Mouse (Mus musculus): ENCODE data around the gene Slc35d1. TPM values are rescaled to one million over a fixed set of nuclear protein-coding genes. Genes with fewer than 3 reads are reported as not detected.

The Slc35d1 gene
- polyA plus RNA-seq, 1 experiment from 2014 or later, result 11.4 TPM

- Histone ChIP-seq H3K4me2 (no peak overlapping the region), H3K4me1 (peaks cover 5% of the 10 kb centered on the region; the same call in 1 of the 2 replicates), H3K27me3 (no peaks in the 10 kb centered on the region), H3K9ac (no peak overlapping the region), H3K36me3 (peaks cover 3% of the 10 kb centered on the region), H3K4me3 (no peak overlapping the region), H3K27ac (no peak overlapping the region), H3K9me3 (no peaks in the 10 kb centered on the region)
- no peak for ATAC-seq (ENCODE audit: insufficient number of reproducible peaks, low FRiP score, low TSS enrichment, low read depth)
- 78% methylated on average over 6 of the region's 6 CpGs for WGBS
These were observed 1.1 kb upstream of the Slc35d1 start for GRCm38 (mm10) chr4:103216046-103216445.

GRCm38 (mm10) chr4:103214498-103214924 lies 453 bp downstream of the Slc35d1 start:
- Histone ChIP-seq H3K9me3 (no peaks in the 10 kb centered on the region), H3K4me3 (peak overlapping the region; percentile 90), H3K4me1 (peaks cover 5% of the 10 kb centered on the region; the same call in 1 of the 2 replicates), H3K4me2 (peak overlapping the region; percentile 61), H3K27me3 (no peaks in the 10 kb centered on the region), H3K27ac (peak overlapping the region; percentile 99), H3K9ac (peak overlapping the region; percentile 99), H3K36me3 (peaks cover 15% of the 10 kb centered on the region)
- ATAC-seq (ENCODE audit: insufficient number of reproducible peaks, low FRiP score, low TSS enrichment, low read depth), result peak; percentile 57
- under 1% methylated on average over 48 of the region's 48 CpGs for WGBS

- Histone ChIP-seq H3K9me3 (no peaks in the 10 kb centered on the region), H3K27ac (peak overlapping the region; percentile 99), H3K4me2 (peak overlapping the region; percentile 61), H3K4me3 (peak overlapping the region; percentile 90), H3K36me3 (peaks cover 21% of the 10 kb centered on the region), H3K9ac (peak overlapping the region; percentile 99), H3K4me1 (peaks cover 5% of the 10 kb centered on the region; the same call in 1 of the 2 replicates), H3K27me3 (no peaks in the 10 kb centered on the region)
- ATAC-seq (ENCODE audit: insufficient number of reproducible peaks, low FRiP score, low TSS enrichment, low read depth), result 0 out of 2 replicates have a peak, but pooled peaks have one; percentile 30
- WGBS, result 2% methylated on average over 30 of the region's 30 CpGs
These were observed 986 bp downstream of the Slc35d1 start for GRCm38 (mm10) chr4:103213859-103214497.

- WGBS, result 83% methylated on average over 1 of the region's 1 CpGs
- Histone ChIP-seq H3K27me3 (no peaks in the 10 kb centered on the region), H3K4me2 (no peak overlapping the region), H3K4me1 (peaks cover 2% of the 10 kb centered on the region; the same call in 1 of the 2 replicates), H3K9ac (0 out of 2 replicates have a peak overlapping the region, but pooled peaks have one; percentile 4), H3K9me3 (no peaks in the 10 kb centered on the region), H3K27ac (no peak overlapping the region), H3K4me3 (no peak overlapping the region), H3K36me3 (peaks cover 57% of the 10 kb centered on the region)
- no peak for ATAC-seq (ENCODE audit: insufficient number of reproducible peaks, low FRiP score, low TSS enrichment, low read depth)
These were observed 6.4 kb downstream of the Slc35d1 start for GRCm38 (mm10) chr4:103208553-103208952.

- ATAC-seq (ENCODE audit: insufficient number of reproducible peaks, low FRiP score, low TSS enrichment, low read depth), result no peak
- H3K4me1 ChIP-seq, result no peaks in the 10 kb centered on the region
- peaks cover 62% of the 10 kb centered on the region for H3K36me3 ChIP-seq
- H3K27ac ChIP-seq, result no peak overlapping the region
- 87% methylated on average over 2 of the region's 2 CpGs for WGBS
- H3K9me3 ChIP-seq, result no peaks in the 10 kb centered on the region
- H3K9ac ChIP-seq, result no peak overlapping the region
- no peak overlapping the region for H3K4me2 ChIP-seq
- H3K27me3 ChIP-seq, result no peaks in the 10 kb centered on the region
- H3K4me3 ChIP-seq, result no peak overlapping the region
These were observed 11.3 kb downstream of the Slc35d1 start for GRCm38 (mm10) chr4:103203646-103204045.

GRCm38 (mm10) chr4:103200046-103200445 lies 14.9 kb downstream of the Slc35d1 start:
- no peaks in the 10 kb centered on the region for H3K4me1 ChIP-seq
- H3K4me3 ChIP-seq, result no peak overlapping the region
- H3K4me2 ChIP-seq, result no peak overlapping the region
- WGBS, result 86% methylated on average over 1 of the region's 1 CpGs
- H3K27me3 ChIP-seq, result no peaks in the 10 kb centered on the region
- peaks cover 60% of the 10 kb centered on the region for H3K36me3 ChIP-seq
- H3K9me3 ChIP-seq, result no peaks in the 10 kb centered on the region
- H3K9ac ChIP-seq, result no peak overlapping the region
- H3K27ac ChIP-seq, result no peak overlapping the region
- ATAC-seq (ENCODE audit: insufficient number of reproducible peaks, low FRiP score, low TSS enrichment, low read depth), result no peak

GRCm38 (mm10) chr4:103199086-103199485 lies 15.9 kb downstream of the Slc35d1 start:
- H3K4me3 ChIP-seq, result no peak overlapping the region
- H3K36me3 ChIP-seq, result peaks cover 54% of the 10 kb centered on the region
- no peak for ATAC-seq (ENCODE audit: insufficient number of reproducible peaks, low FRiP score, low TSS enrichment, low read depth)
- 55% methylated on average over 4 of the region's 4 CpGs for WGBS
- H3K27ac ChIP-seq, result no peak overlapping the region
- H3K9ac ChIP-seq, result no peak overlapping the region
- no peaks in the 10 kb centered on the region for H3K27me3 ChIP-seq
- no peak overlapping the region for H3K4me2 ChIP-seq
- no peaks in the 10 kb centered on the region for H3K4me1 ChIP-seq
- H3K9me3 ChIP-seq, result no peaks in the 10 kb centered on the region

- ATAC-seq (ENCODE audit: insufficient number of reproducible peaks, low FRiP score, low TSS enrichment, low read depth), result no peak
- H3K27ac ChIP-seq, result no peak overlapping the region
- no peaks in the 10 kb centered on the region for H3K4me1 ChIP-seq
- H3K36me3 ChIP-seq, result peaks cover 62% of the 10 kb centered on the region
- H3K27me3 ChIP-seq, result no peaks in the 10 kb centered on the region
- 79% methylated on average over 8 of the region's 8 CpGs for WGBS
- H3K4me2 ChIP-seq, result no peak overlapping the region
- H3K9me3 ChIP-seq, result no peaks in the 10 kb centered on the region
- no peak overlapping the region for H3K4me3 ChIP-seq
- no peak overlapping the region for H3K9ac ChIP-seq
These were observed 17.6 kb downstream of the Slc35d1 start for GRCm38 (mm10) chr4:103197401-103197800.

GRCm38 (mm10) chr4:103192421-103192820 lies 22.5 kb downstream of the Slc35d1 start:
- no peak overlapping the region for H3K4me3 ChIP-seq
- ATAC-seq (ENCODE audit: insufficient number of reproducible peaks, low FRiP score, low TSS enrichment, low read depth), result no peak
- no peaks in the 10 kb centered on the region for H3K4me1 ChIP-seq
- no peaks in the 10 kb centered on the region for H3K27me3 ChIP-seq
- no peak overlapping the region for H3K4me2 ChIP-seq
- no peaks in the 10 kb centered on the region for H3K9me3 ChIP-seq
- H3K36me3 ChIP-seq, result peaks cover 69% of the 10 kb centered on the region
- 84% methylated on average over 2 of the region's 2 CpGs for WGBS
- no peak overlapping the region for H3K27ac ChIP-seq
- no peak overlapping the region for H3K9ac ChIP-seq

- Histone ChIP-seq H3K36me3 (peaks cover 67% of the 10 kb centered on the region), H3K27ac (no peak overlapping the region), H3K27me3 (no peaks in the 10 kb centered on the region), H3K4me2 (no peak overlapping the region), H3K4me3 (no peak overlapping the region), H3K9me3 (no peaks in the 10 kb centered on the region), H3K4me1 (no peaks in the 10 kb centered on the region), H3K9ac (no peak overlapping the region)
- WGBS, result 69% methylated on average over 8 of the region's 8 CpGs
- no peak for ATAC-seq (ENCODE audit: insufficient number of reproducible peaks, low FRiP score, low TSS enrichment, low read depth)
These were observed 26.0 kb downstream of the Slc35d1 start for GRCm38 (mm10) chr4:103188786-103189640.

GRCm38 (mm10) chr4:103180300-103180888 lies 34.6 kb downstream of the Slc35d1 start:
- Histone ChIP-seq H3K27ac (no peak overlapping the region), H3K4me3 (no peak overlapping the region), H3K4me1 (peaks cover 19% of the 10 kb centered on the region; the same call in 1 of the 2 replicates), H3K9me3 (no peaks in the 10 kb centered on the region), H3K4me2 (no peak overlapping the region), H3K9ac (no peak overlapping the region), H3K36me3 (peaks cover 37% of the 10 kb centered on the region; the same call in 1 of the 2 replicates), H3K27me3 (no peaks in the 10 kb centered on the region)
- no peak for ATAC-seq (ENCODE audit: insufficient number of reproducible peaks, low FRiP score, low TSS enrichment, low read depth)
- 72% methylated on average over 8 of the region's 8 CpGs for WGBS
